Mouse (Mus musculus): ENCODE results near the gene Katnb1.

The Katnb1 gene

GRCm38 (mm10) chr8:95080381-95081341 lies at the start of gene Katnb1:
Gene Katnb1, plus strand, starts transcription at chr8:95081186.
- DNase-seq = peak; percentile 98

- DNase-seq = peak; percentile 19
These were observed 43.7 kb upstream of the Katnb1 start for GRCm38 (mm10) chr8:95037106-95037925.

- DNase-seq = no peak
These were observed 38.9 kb upstream of the Katnb1 start for GRCm38 (mm10) chr8:95041883-95042784.

GRCm38 (mm10) chr8:95044811-95045210 lies 36.2 kb upstream of the Katnb1 start:
- DNase-seq = no peak

- DNase-seq = no peak
These were observed 34.0 kb upstream of the Katnb1 start for GRCm38 (mm10) chr8:95046982-95047381.

GRCm38 (mm10) chr8:95047884-95048680 lies 32.9 kb upstream of the Katnb1 start:
- no peak for DNase-seq

- no peak for DNase-seq
These were observed 31.4 kb upstream of the Katnb1 start for GRCm38 (mm10) chr8:95049636-95050035.

GRCm38 (mm10) chr8:95054438-95054837 lies 26.5 kb upstream of the Katnb1 start:
- no peak for DNase-seq

GRCm38 (mm10) chr8:95054927-95055510 lies 26.0 kb upstream of the Katnb1 start, which contains the start of gene Drc7:
Gene Drc7, plus strand, starts transcription at chr8:95055103.
- no peak for DNase-seq

GRCm38 (mm10) chr8:95056414-95056813 lies 24.6 kb upstream of the Katnb1 start:
- peak; percentile 15 for DNase-seq

GRCm38 (mm10) chr8:95058661-95059060 lies 22.3 kb upstream of the Katnb1 start:
- DNase-seq = peak; percentile 10

GRCm38 (mm10) chr8:95059812-95060533 lies 21.0 kb upstream of the Katnb1 start:
- DNase-seq = no peak

- DNase-seq = no peak
These were observed 16.5 kb upstream of the Katnb1 start for GRCm38 (mm10) chr8:95064531-95064930.

- peak; percentile 82 for DNase-seq
These were observed 13.4 kb upstream of the Katnb1 start for GRCm38 (mm10) chr8:95067582-95067981.

- DNase-seq = no peak
These were observed 5.5 kb upstream of the Katnb1 start for GRCm38 (mm10) chr8:95075504-95075903.

GRCm38 (mm10) chr8:95076151-95076550 lies 4.8 kb upstream of the Katnb1 start:
- no peak for DNase-seq

GRCm38 (mm10) chr8:95078055-95078454 lies 2.9 kb upstream of the Katnb1 start:
- DNase-seq = no peak

- DNase-seq = no peak
These were observed 1.7 kb upstream of the Katnb1 start for GRCm38 (mm10) chr8:95079305-95079704.

GRCm38 (mm10) chr8:95081650-95082049 lies 664 bp downstream of the Katnb1 start:
- DNase-seq = no peak

- no peak for DNase-seq
These were observed 3.3 kb downstream of the Katnb1 start for GRCm38 (mm10) chr8:95084261-95084660.

Data from thymus, postnatal 14 days (tissue).